Comparison of ENCODE assay signal across 20 mouse cellular contexts in the genomic region with DNA sequence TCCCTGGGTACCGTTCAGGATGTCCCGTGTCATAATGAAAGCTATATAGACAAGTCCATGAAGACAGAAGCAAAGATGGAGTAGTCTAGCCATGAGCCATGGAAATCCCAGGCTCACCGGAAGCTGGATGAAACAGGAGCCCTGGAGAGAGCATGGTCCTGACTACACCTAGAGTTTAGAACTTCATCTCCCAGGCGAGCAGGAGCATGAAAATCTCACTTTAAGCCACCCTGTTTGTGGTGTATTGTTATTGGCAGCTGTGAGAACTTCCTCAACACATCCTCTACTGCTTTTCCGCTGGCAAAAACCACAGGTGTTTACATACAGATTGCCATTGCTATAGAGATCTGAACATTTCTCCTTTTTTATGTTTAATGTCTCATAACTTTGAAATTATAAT. TPM values are rescaled to one million over a fixed set of nuclear protein-coding genes. Genes with fewer than 3 reads are reported as not detected.
DNase-seq lines count a peak whose midpoint lies in the region; ATAC-seq and TF ChIP-seq lines count a peak whose summit lies in the region.
"Had no signal": no experiment of that assay in that cellular context is flagged by ENCODE, and none has a peak within 500 bp of the region (broad histone marks: within the 10 kb centered on the region; RNA-seq: fewer than 3 reads in every experiment).

No protein-coding gene starts in this region.

- H3K27me3 ChIP-seq in forebrain, embryonic 13.5 days: no peaks in the 10 kb centered on the region
- no peaks in the 10 kb centered on the region for H3K27me3 ChIP-seq in hindbrain, postnatal 0 days (ENCODE audit: insufficient read depth, low read length)
- H3K27me3 ChIP-seq: embryonic facial prominence, embryonic 13.5 days; hindbrain, embryonic 15.5 days; liver, embryonic 13.5 days had no signal

- H3K4me2 ChIP-seq in forebrain, embryonic 13.5 days: no peak overlapping the region
- no peak overlapping the region for H3K4me2 ChIP-seq in hindbrain, postnatal 0 days (ENCODE audit: low read depth, low read length)
- H3K4me2 ChIP-seq: embryonic facial prominence, embryonic 13.5 days; heart, embryonic 15.5 days; hindbrain, embryonic 15.5 days; liver, embryonic 13.5 days; midbrain, embryonic 11.5 days had no signal

- 82% methylated on average over 5 of the region's 5 CpGs for WGBS in forebrain, embryonic 13.5 days
- 66% methylated on average over 5 of the region's 5 CpGs for WGBS in hindbrain, postnatal 0 days

- H3K27ac ChIP-seq in forebrain, embryonic 13.5 days: no peak overlapping the region
- no peak overlapping the region for H3K27ac ChIP-seq in hindbrain, postnatal 0 days
- H3K27ac ChIP-seq: embryonic facial prominence, embryonic 13.5 days; heart, embryonic 15.5 days; hindbrain, embryonic 15.5 days; limb, embryonic 10.5 days; liver, embryonic 13.5 days had no signal

- no peaks in the 10 kb centered on the region for H3K36me3 ChIP-seq in forebrain, embryonic 13.5 days (ENCODE audit: poor library complexity, severe bottlenecking)
- no peaks in the 10 kb centered on the region for H3K36me3 ChIP-seq in hindbrain, postnatal 0 days (ENCODE audit: insufficient read depth, low read length)
- H3K36me3 ChIP-seq: embryonic facial prominence, embryonic 13.5 days; heart, embryonic 15.5 days; hindbrain, embryonic 15.5 days; limb, embryonic 10.5 days; liver, embryonic 13.5 days had no signal

- ATAC-seq in megakaryocyte, adult 5-6 weeks (ENCODE audit: poor library complexity, severe bottlenecking): peak; percentile 20; the same call in 1 of the 2 replicates
- ATAC-seq in forebrain, embryonic 13.5 days: no peak
- no peak for ATAC-seq in hindbrain, postnatal 0 days
- ATAC-seq: lung, postnatal 0 days had no signal

- H3K9ac ChIP-seq in forebrain, embryonic 13.5 days: no peak overlapping the region
- H3K9ac ChIP-seq in hindbrain, postnatal 0 days (replicated peaks; ENCODE audit: low read length): no peak overlapping the region
- H3K9ac ChIP-seq: embryonic facial prominence, embryonic 13.5 days; heart, embryonic 15.5 days; hindbrain, embryonic 15.5 days; liver, embryonic 13.5 days had no signal

- H3K4me3 ChIP-seq in forebrain, embryonic 13.5 days: no peak overlapping the region
- H3K4me3 ChIP-seq in hindbrain, postnatal 0 days (ENCODE audit: low read length): no peak overlapping the region
- H3K4me3 ChIP-seq: embryonic facial prominence, embryonic 13.5 days; heart, embryonic 15.5 days; hindbrain, embryonic 15.5 days; limb, embryonic 10.5 days; liver, embryonic 13.5 days had no signal

- no peaks in the 10 kb centered on the region for H3K9me3 ChIP-seq in forebrain, embryonic 13.5 days (replicated peaks)
- H3K9me3 ChIP-seq in hindbrain, postnatal 0 days (ENCODE audit: low read length): no peaks in the 10 kb centered on the region
- H3K9me3 ChIP-seq: embryonic facial prominence, embryonic 13.5 days; heart, embryonic 15.5 days; hindbrain, embryonic 15.5 days; limb, embryonic 10.5 days; liver, embryonic 13.5 days had no signal

- no peak for TF ChIP-seq CTCF in hindbrain, postnatal 0 days (IDR thresholded peaks at IDR 0.05; ENCODE audit: low read depth)

- peak; percentile 73 for DNase-seq in thymus, postnatal 0 days (ENCODE audit: low spot score)
- DNase-seq in thymus, postnatal 25 days: no peak
- peak; percentile 75 for DNase-seq in T-cell, adult 2 months (ENCODE audit: low spot score)
- DNase-seq in left cerebral cortex, adult 9 months (ENCODE audit: low spot score in 2 of 2): no peak
- no peak for DNase-seq in hindbrain, postnatal 0 days (ENCODE audit: low spot score)
- DNase-seq: cerebellum, adult 18-20 months; gastrocnemius, postnatal 36 days; kidney, adult 9 months; liver, embryonic 13.5 days had no signal

- H3K4me1 ChIP-seq in forebrain, embryonic 13.5 days: no peaks in the 10 kb centered on the region
- no peaks in the 10 kb centered on the region for H3K4me1 ChIP-seq in hindbrain, postnatal 0 days (ENCODE audit: insufficient read depth, low read length)
- H3K4me1 ChIP-seq: embryonic facial prominence, embryonic 13.5 days; hindbrain, embryonic 15.5 days had no signal

RNA-seq across cellular contexts. Expression of a gene that starts 29.1 kb away (rescaled TPM):
- 0.21 TPM in 1 of 2 replicates, not detected in the other for polyA plus RNA-seq in thymus, postnatal 0 days (2015; fragmentation: Nextera tagmentation; extraction: Ambion mirVana)
- total RNA-seq in megakaryocyte, adult 5-6 weeks (2015): not detected in 2 replicates
- total RNA-seq in megakaryocyte, adult 5-6 weeks (2017): 0.18 TPM in 1 of 2 replicates, not detected in the other
- not detected in 2 replicates for polyA plus RNA-seq in forebrain, embryonic 13.5 days (2015; fragmentation: Nextera tagmentation; extraction: Ambion mirVana)
- not detected in 2 replicates for total RNA-seq in hindbrain, postnatal 0 days (2014; rRNA removed)
- not detected in 2 replicates for polyA plus RNA-seq in hindbrain, postnatal 0 days (2015; fragmentation: Nextera tagmentation; extraction: Ambion mirVana)
- total RNA-seq: adrenal gland, adult 18-20 months; gastrocnemius, postnatal 36 days had no signal
- polyA plus RNA-seq: embryonic facial prominence, embryonic 13.5 days; heart, embryonic 15.5 days; hindbrain, embryonic 15.5 days; large intestine, adult 2 months; limb, embryonic 10.5 days; liver, embryonic 13.5 days; lung, postnatal 0 days; midbrain, embryonic 11.5 days; stomach, embryonic 14.5 days had no signal

RNA-seq across cellular contexts. Expression of a gene that starts 43.2 kb away (rescaled TPM):
- polyA plus RNA-seq in thymus, postnatal 0 days (2015; fragmentation: Nextera tagmentation; extraction: Ambion mirVana): 121 and 127 TPM in 2 replicates
- 93.2 and 94.6 TPM in 2 replicates for total RNA-seq in megakaryocyte, adult 5-6 weeks (2015)
- total RNA-seq in megakaryocyte, adult 5-6 weeks (2017): 115 and 117 TPM in 2 replicates
- 103 and 112 TPM in 2 replicates for polyA plus RNA-seq in forebrain, embryonic 13.5 days (2015; fragmentation: Nextera tagmentation; extraction: Ambion mirVana)
- total RNA-seq in hindbrain, postnatal 0 days (2014; rRNA removed): 81.0 and 85.0 TPM in 2 replicates
- 105 and 112 TPM in 2 replicates for polyA plus RNA-seq in hindbrain, postnatal 0 days (2015; fragmentation: Nextera tagmentation; extraction: Ambion mirVana)

Comparison
In these comparisons a context has a peak if more than half of its experiments do, and no peak if none do; other contexts are left out.
1. DNase-seq: peak in thymus, postnatal 0 days (single experiment) and T-cell, adult 2 months (single experiment); none in thymus, postnatal 25 days (single experiment), left cerebral cortex, adult 9 months (0 of 2) and hindbrain, postnatal 0 days (single experiment).